Mouse (Mus musculus) central nervous system, embryonic 14 days (tissue): ENCODE results near the gene Brdt. TPM values are rescaled to one million over a fixed set of nuclear protein-coding genes. Genes with fewer than 3 reads are reported as not detected.

ENCODE experiments used
- polyA plus RNA-seq: library from polyadenylated mRNA; depleted of rRNA; stranded (reverse); fragments of >200 nt; gene quantifications from 2 replicates; pipeline ENCODE4 v1.2.3, GENCODE M21; 2012; rRNA removed

Gene Brdt
- polyA plus RNA-seq, result 3.0 and 3.6 TPM in 2 replicates

GRCm38 (mm10) chr5:107330916-107331421, at the start of gene Brdt:
Gene Brdt (plus strand): TSS chr5:107331159.

GRCm38 (mm10) chr5:107289234-107289764, 41.7 kb upstream of the Brdt start, which contains the start of gene Tgfbr3:
Gene Tgfbr3 (minus strand): TSS chr5:107289629.

GRCm38 (mm10) chr5:107402436-107402835, 71.5 kb downstream of the Brdt start, which contains the start of gene Ephx4:
Gene Ephx4 (plus strand): TSS chr5:107402736.

GRCm38 (mm10) chr5:107431249-107431648, 100.3 kb downstream of the Brdt start, which contains the start of gene Lpcat2b:
Gene Lpcat2b (plus strand): TSS chr5:107431549.

Other genes with a start within 250 kb of the Brdt start
- gene Tgfbr3, start 41.5 kb upstream of the Brdt start, polyA plus RNA-seq, result 3.0 and 7.4 TPM in 2 replicates
- 2.2 and 3.1 TPM in 2 replicates for gene Ephx4, start 71.6 kb downstream of the Brdt start, polyA plus RNA-seq
- gene Lpcat2b, start 100.4 kb downstream of the Brdt start, polyA plus RNA-seq, result not detected in 2 replicates
- 14.2 and 15.9 TPM in 2 replicates for gene Btbd8, start 106.8 kb downstream of the Brdt start, polyA plus RNA-seq
- gene Gm42669, start 176.5 kb downstream of the Brdt start, polyA plus RNA-seq, result 0.21 TPM in 2 replicates
- gene 1700028K03Rik, start 203.6 kb downstream of the Brdt start, polyA plus RNA-seq, result 0.06 and 0.09 TPM in 2 replicates